15 mouse cellular contexts compared by ENCODE assay signal in genomic region chr3:135698466-135698975, GRCm38 (mm10). TPM values are rescaled to one million over a fixed set of nuclear protein-coding genes. Genes with fewer than 3 reads are reported as not detected.
DNase-seq lines count a peak whose midpoint lies in the region; ATAC-seq and TF ChIP-seq lines count a peak whose summit lies in the region.
"Had no signal": no experiment of that assay in that cellular context is flagged by ENCODE, and none has a peak within 500 bp of the region (broad histone marks: within the 10 kb centered on the region; RNA-seq: fewer than 3 reads in every experiment).

No protein-coding gene starts in this region.

- no peak overlapping the region for H3K4me2 ChIP-seq in kidney, embryonic 15.5 days
- 0 out of 2 replicates have a peak overlapping the region, but pooled peaks have one; percentile 11 for H3K4me2 ChIP-seq in embryonic facial prominence, embryonic 14.5 days (ENCODE audit: low read depth, low read length)
- H3K4me2 ChIP-seq: heart, embryonic 11.5 days; liver, embryonic 13.5 days had no signal

- H3K27ac ChIP-seq in kidney, embryonic 15.5 days, result no peak overlapping the region
- H3K27ac ChIP-seq in ES-E14 (ENCODE audit: insufficient read depth, low read depth, low read length, poor library complexity, severe bottlenecking), result no peak overlapping the region
- H3K27ac ChIP-seq in embryonic facial prominence, embryonic 14.5 days (replicated peaks; ENCODE audit: low read depth, low read length), result peak overlapping the region; percentile 52
- H3K27ac ChIP-seq: kidney, postnatal 0 days; liver, embryonic 13.5 days had no signal

- no peak overlapping the region for H3K4me3 ChIP-seq in kidney, embryonic 15.5 days (replicated peaks)
- H3K4me3 ChIP-seq in ES-E14 (ENCODE audit: insufficient read depth in 1 of 2, low read depth in 1 of 2, low read length in 2 of 2, poor library complexity in 1 of 2, severe bottlenecking in 1 of 2), result peak overlapping the region in 1 of 2 experiments; percentile 15; a peak in 1 of 4 replicates
- H3K4me3 ChIP-seq in embryonic facial prominence, embryonic 14.5 days (ENCODE audit: low read depth, low read length), result no peak overlapping the region
- H3K4me3 ChIP-seq: liver, embryonic 13.5 days had no signal

- peaks cover 13% of the 10 kb centered on the region; the same call in 1 of the 2 replicates for H3K27me3 ChIP-seq in kidney, embryonic 15.5 days
- H3K27me3 ChIP-seq in embryonic facial prominence, embryonic 14.5 days (replicated peaks; ENCODE audit: control insufficient read depth, insufficient read depth, low read length), result no peaks in the 10 kb centered on the region
- H3K27me3 ChIP-seq: liver, embryonic 13.5 days had no signal

- H3K4me1 ChIP-seq in kidney, embryonic 15.5 days, result 0 out of 2 replicates have a peak, but pooled peaks cover 6% of the 10 kb centered on the region
- H3K4me1 ChIP-seq in ES-E14 (ENCODE audit: control insufficient read depth in 2 of 2, insufficient read depth in 2 of 2, low read length in 2 of 2, poor library complexity in 1 of 2), result peaks cover 2 to 5% of the 10 kb centered on the region in 2 experiments; a peak in 2 of 4 replicates
- H3K4me1 ChIP-seq in embryonic facial prominence, embryonic 14.5 days (ENCODE audit: control insufficient read depth, insufficient read depth, low read length), result peaks cover 16% of the 10 kb centered on the region

- in situ Hi-C loops in ES-E14 (cut with MboI; ENCODE audit: low sequenced_read_pairs in 2 of 2, unreplicated experiment in 2 of 2), result no loop called here

- H3K36me3 ChIP-seq in kidney, embryonic 15.5 days, result no peaks in the 10 kb centered on the region
- H3K36me3 ChIP-seq in ES-E14 (ENCODE audit: control insufficient read depth, insufficient read depth, low read length, poor library complexity, severe bottlenecking), result no peaks in the 10 kb centered on the region
- no peaks in the 10 kb centered on the region for H3K36me3 ChIP-seq in embryonic facial prominence, embryonic 14.5 days (ENCODE audit: control insufficient read depth, insufficient read depth, low read length)
- H3K36me3 ChIP-seq: liver, embryonic 13.5 days had no signal

- no peak overlapping the region for H3K9ac ChIP-seq in kidney, embryonic 15.5 days
- H3K9ac ChIP-seq in ES-E14 (ENCODE audit: insufficient read depth, low read depth, low read length, poor library complexity, severe bottlenecking), result 0 out of 2 replicates have a peak overlapping the region, but pooled peaks have one; percentile 7
- no peak overlapping the region for H3K9ac ChIP-seq in embryonic facial prominence, embryonic 14.5 days (ENCODE audit: low read depth, low read length)
- H3K9ac ChIP-seq: forebrain, postnatal 0 days; liver, embryonic 13.5 days had no signal

- 54% methylated on average over 12 of the region's 12 CpGs for WGBS in kidney, embryonic 15.5 days
- WGBS in embryonic facial prominence, embryonic 14.5 days, result 47% methylated on average over 12 of the region's 12 CpGs

- peak; percentile 75 for DNase-seq in kidney, adult 18-20 months
- no peak for DNase-seq in ES-E14 (ENCODE audit: low read depth, low spot score)
- DNase-seq in embryonic facial prominence, embryonic 14.5 days (ENCODE audit: low spot score), result peak; percentile 54
- DNase-seq in kidney, postnatal 14 days, result peak; percentile 63
- DNase-seq in layer of hippocampus, adult 9-10 months (ENCODE audit: low spot score), result no peak
- no peak for DNase-seq in urinary bladder, postnatal 36 days (ENCODE audit: low spot score in 2 of 2)
- DNase-seq in gastrocnemius, postnatal 4 days (ENCODE audit: low spot score in 2 of 2), result no peak
- DNase-seq: forebrain, postnatal 0 days; gastrocnemius, postnatal 14 days; liver, embryonic 13.5 days; right cerebral cortex, postnatal 25 days had no signal

- H3K9me3 ChIP-seq in kidney, embryonic 15.5 days (replicated peaks), result no peaks in the 10 kb centered on the region
- H3K9me3 ChIP-seq in ES-E14 (ENCODE audit: control insufficient read depth, insufficient read depth, low read depth, low read length), result no peaks in the 10 kb centered on the region
- no peaks in the 10 kb centered on the region for H3K9me3 ChIP-seq in embryonic facial prominence, embryonic 14.5 days (ENCODE audit: control insufficient read depth, low read length)
- H3K9me3 ChIP-seq: liver, embryonic 13.5 days had no signal

- no peak for ATAC-seq in kidney, embryonic 15.5 days (replicated peaks; ENCODE audit: low FRiP score)
- ATAC-seq in embryonic facial prominence, embryonic 14.5 days (ENCODE audit: low read depth), result peak; percentile 26; the same call in 1 of the 2 replicates
- ATAC-seq: forebrain, postnatal 0 days; midbrain, embryonic 16.5 days had no signal

TF ChIP-seq in ES-E14, 5 proteins besides CTCF, POLR2A, EP300 and RAD21:
- TF ChIP-seq MAFK (IDR thresholded peaks at IDR 0.05; ENCODE audit: insufficient read depth, low read depth, low read length) (no peak), CHD2 (IDR thresholded peaks at IDR 0.05; ENCODE audit: low read depth, low read length) (no peak), ZNF384 (IDR thresholded peaks at IDR 0.05; ENCODE audit: low read depth, low read length) (no peak), ZC3H11A (IDR thresholded peaks at IDR 0.05; ENCODE audit: borderline replicate concordance, low read depth, low read length) (no peak), HCFC1 (IDR thresholded peaks at IDR 0.05; ENCODE audit: borderline replicate concordance, insufficient read depth, low read length) (no peak)

RNA-seq across cellular contexts. Expression of gene Nfkb1, which starts 7.2 kb away (rescaled TPM):
- 16.7 and 18.5 TPM in 2 replicates for polyA plus RNA-seq in kidney, embryonic 15.5 days (2015; fragmentation: Nextera tagmentation; extraction: Ambion mirVana)
- total RNA-seq in ES-E14 (2012; rRNA removed), result 35.0 and 46.4 TPM in 2 replicates
- 25.4 and 26.0 TPM in 2 replicates for polyA plus RNA-seq in embryonic facial prominence, embryonic 14.5 days (2014; fragmentation: Nextera tagmentation; extraction: Ambion mirVana)
- 10 to 100 TPM; 36.1 to 37.0 TPM for total RNA-seq in gastrocnemius, postnatal 4 days (2021)

Comparison
In these comparisons a context has a peak if more than half of its experiments do, and no peak if none do; other contexts are left out.
1. DNase-seq: peak in kidney, adult 18-20 months (single experiment), embryonic facial prominence, embryonic 14.5 days (single experiment) and kidney, postnatal 14 days (single experiment); none in ES-E14 (single experiment), layer of hippocampus, adult 9-10 months (single experiment), urinary bladder, postnatal 36 days (0 of 2) and gastrocnemius, postnatal 4 days (0 of 2).